Mouse (Mus musculus): ENCODE measurements around the gene Mycbpap.
A peak's percentile ranks its signal among the peaks of the same experiment; 100 is the strongest.

The Mycbpap gene

GRCm38 (mm10) chr11:94533171-94533570 lies 11.6 kb upstream of the Mycbpap start:
- DNase-seq (ENCODE audit: low spot score): no peak

- DNase-seq (ENCODE audit: low spot score): no peak
These were observed 7.3 kb upstream of the Mycbpap start for GRCm38 (mm10) chr11:94528879-94529278.

- no peak for DNase-seq (ENCODE audit: low spot score)
These were observed 4.8 kb upstream of the Mycbpap start for GRCm38 (mm10) chr11:94526171-94526879.

GRCm38 (mm10) chr11:94513452-94513851 lies 8.1 kb downstream of the Mycbpap start:
- DNase-seq (ENCODE audit: low spot score): no peak

- no peak for DNase-seq (ENCODE audit: low spot score)
These were observed 12.6 kb downstream of the Mycbpap start for GRCm38 (mm10) chr11:94508976-94509375.

GRCm38 (mm10) chr11:94501482-94501881 lies 20.1 kb downstream of the Mycbpap start:
- DNase-seq (ENCODE audit: low spot score): no peak

- no peak for DNase-seq (ENCODE audit: low spot score)
These were observed 21.2 kb downstream of the Mycbpap start for GRCm38 (mm10) chr11:94500362-94500761.

- no peak for DNase-seq (ENCODE audit: low spot score)
These were observed 21.8 kb downstream of the Mycbpap start, which contains the start of gene Epn3 for GRCm38 (mm10) chr11:94499661-94500152. Epn3 (minus strand) TSS chr11:94499974.

- DNase-seq (ENCODE audit: low spot score): no peak
These were observed 22.5 kb downstream of the Mycbpap start for GRCm38 (mm10) chr11:94499035-94499434.

GRCm38 (mm10) chr11:94498093-94498996 lies 23.2 kb downstream of the Mycbpap start:
- DNase-seq (ENCODE audit: low spot score): no peak

GRCm38 (mm10) chr11:94495415-94495814 lies 26.1 kb downstream of the Mycbpap start:
- DNase-seq (ENCODE audit: low spot score): no peak

GRCm38 (mm10) chr11:94491749-94492099 lies 29.8 kb downstream of the Mycbpap start:
- no peak for DNase-seq (ENCODE audit: low spot score)

GRCm38 (mm10) chr11:94491035-94491748 lies 30.4 kb downstream of the Mycbpap start:
- DNase-seq (ENCODE audit: low spot score): no peak

- DNase-seq (ENCODE audit: low spot score): no peak
These were observed 31.8 kb downstream of the Mycbpap start for GRCm38 (mm10) chr11:94489745-94490144.

GRCm38 (mm10) chr11:94488767-94489533 lies 32.6 kb downstream of the Mycbpap start:
- no peak for DNase-seq (ENCODE audit: low spot score)

- peak; percentile 55 for DNase-seq (ENCODE audit: low spot score)
These were observed 35.5 kb downstream of the Mycbpap start, which contains the start of gene Spata20 for GRCm38 (mm10) chr11:94486001-94486400. Spata20 (minus strand) TSS chr11:94486179.

- no peak for DNase-seq (ENCODE audit: low spot score)
These were observed 36.3 kb downstream of the Mycbpap start for GRCm38 (mm10) chr11:94485223-94485622.

GRCm38 (mm10) chr11:94484636-94485035 lies 36.9 kb downstream of the Mycbpap start:
- DNase-seq (ENCODE audit: low spot score): no peak

- DNase-seq (ENCODE audit: low spot score): no peak
These were observed 37.6 kb downstream of the Mycbpap start for GRCm38 (mm10) chr11:94483921-94484320.

GRCm38 (mm10) chr11:94483436-94483835 lies 38.1 kb downstream of the Mycbpap start:
- no peak for DNase-seq (ENCODE audit: low spot score)

GRCm38 (mm10) chr11:94482738-94483137 lies 38.8 kb downstream of the Mycbpap start:
- no peak for DNase-seq (ENCODE audit: low spot score)

Measured in adipocyte (in vitro differentiated cells).